Mouse (Mus musculus): Measurements from ENCODE around the gene Gpc4. TPM values are rescaled to one million over a fixed set of nuclear protein-coding genes. Genes with fewer than 3 reads are reported as not detected.

Gene Gpc4
- polyA plus RNA-seq, 1 experiment from 2014 or later = 5.4 TPM

DNA sequence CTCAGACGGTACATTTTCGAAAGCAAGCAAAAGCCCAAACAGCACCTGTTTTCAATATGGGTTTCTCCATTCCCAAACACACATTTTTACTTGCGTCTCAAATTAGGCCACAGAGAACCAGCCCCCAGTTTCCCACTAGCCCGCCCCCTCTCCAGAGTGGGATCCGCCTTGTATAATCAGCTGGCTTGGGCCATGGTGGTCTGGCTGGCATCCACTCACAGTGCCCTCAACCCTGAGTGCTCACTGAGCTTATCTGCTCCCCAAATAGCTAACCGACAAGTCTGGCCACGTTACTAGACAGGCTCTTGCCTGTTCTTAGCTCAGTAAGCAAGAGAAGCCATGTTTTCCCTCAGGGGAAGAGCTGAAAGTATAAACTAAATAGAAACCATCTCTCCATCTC is 134.9 kb downstream of the Gpc4 start:
- Histone ChIP-seq H3K4me2 (ENCODE audit: low read depth, low read length) (no peak overlapping the region), H3K36me3 (ENCODE audit: control insufficient read depth, insufficient read depth) (no peaks in the 10 kb centered on the region), H3K9ac (ENCODE audit: low read depth, low read length) (no peak overlapping the region), H3K9me3 (replicated peaks; ENCODE audit: control insufficient read depth, low read length) (no peaks in the 10 kb centered on the region), H3K27ac (ENCODE audit: low read length) (no peak overlapping the region), H3K4me3 (ENCODE audit: low read depth, low read length) (no peak overlapping the region), H3K27me3 (ENCODE audit: control insufficient read depth, insufficient read depth, low read depth, low read length) (no peaks in the 10 kb centered on the region), H3K4me1 (ENCODE audit: control insufficient read depth, low read depth, low read length) (no peaks in the 10 kb centered on the region)
- ATAC-seq (ENCODE audit: low read depth) = no peak
- WGBS (ENCODE audit: insufficient replicate concordance) = 58% methylated on average over 7 of the region's 7 CpGs

DNA sequence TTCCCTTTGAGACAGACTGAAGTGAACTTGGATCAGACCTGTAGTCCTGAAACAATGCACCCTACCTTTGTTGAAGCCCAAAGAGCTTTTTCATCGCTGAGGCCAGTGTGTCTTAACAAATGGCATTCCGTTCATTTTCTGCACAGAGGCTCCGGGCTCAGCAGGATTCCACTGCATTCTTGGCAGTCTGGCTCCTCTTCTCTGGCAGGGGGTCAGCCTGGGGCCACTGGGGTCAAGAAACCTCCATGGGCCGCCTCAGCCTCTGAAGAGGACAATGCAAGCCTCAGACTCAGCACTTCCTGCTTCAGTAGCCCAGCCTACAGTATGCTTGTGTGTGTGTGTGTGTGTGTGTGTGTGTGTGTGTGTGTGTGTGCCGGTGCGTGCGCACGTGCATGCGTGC is 147.4 kb downstream of the Gpc4 start:
- Histone ChIP-seq H3K27ac (ENCODE audit: low read length) (no peak overlapping the region), H3K4me2 (ENCODE audit: low read depth, low read length) (no peak overlapping the region), H3K4me1 (ENCODE audit: control insufficient read depth, low read depth, low read length) (no peaks in the 10 kb centered on the region), H3K9ac (ENCODE audit: low read depth, low read length) (no peak overlapping the region), H3K4me3 (ENCODE audit: low read depth, low read length) (no peak overlapping the region), H3K27me3 (ENCODE audit: control insufficient read depth, insufficient read depth, low read depth, low read length) (no peaks in the 10 kb centered on the region), H3K36me3 (ENCODE audit: control insufficient read depth, insufficient read depth) (no peaks in the 10 kb centered on the region), H3K9me3 (replicated peaks; ENCODE audit: control insufficient read depth, low read length) (no peaks in the 10 kb centered on the region)
- ATAC-seq (ENCODE audit: low read depth) = no peak
- WGBS (ENCODE audit: insufficient replicate concordance) = 30% methylated on average over 9 of the region's 9 CpGs

Other genes with a start within 250 kb of the Gpc4 start
- gene 1700080O16Rik, start 192.5 kb downstream of the Gpc4 start, polyA plus RNA-seq (2015; fragmentation: Nextera tagmentation; extraction: Ambion mirVana) = not detected in 2 replicates

Measured in liver, embryonic 16.5 days (tissue).